Mouse (Mus musculus) midbrain, embryonic 11.5 days (tissue): ENCODE measurements at regions not wholly inside any gene's neighbourhood (a gene's known extent, or its start where the extent isn't known, plus 50 kb on each side); places are given as distances from the start of the nearest gene placed in this dataset.

Experiments
- ATAC-seq: fragments of 200-750 bp; cut with Nextera tagmentation; 2 replicates; pipeline ENCODE4 v1.8.0; 2017; ENCODE audit warnings: moderate TSS enrichment, moderate library complexity; ENCODE audit not compliant: low FRiP score
- DNase-seq: peaks from one replicate; pipeline ENCODE4 v3.0.0; 2015; ENCODE audit warnings: low spot score; ENCODE audit errors: missing footprints
- H3K27ac ChIP-seq: fragments of 300-500 bp; sonication (generic); 2 replicates; pipeline ENCODE4 v1.5.1; 2014; ENCODE audit warnings: low read depth, low read length
- H3K27me3 ChIP-seq: fragments of 300-500 bp; sonication (generic); 2 replicates; pipeline ENCODE4 v1.6.1; 2014; ENCODE audit warnings: mild to moderate bottlenecking, low read length, moderate library complexity, mixed read lengths; ENCODE audit not compliant: control insufficient read depth, insufficient read depth
- H3K36me3 ChIP-seq: fragments of 300-500 bp; sonication (generic); 2 replicates; pipeline ENCODE4 v1.6.1; 2014; ENCODE audit warnings: mild to moderate bottlenecking, low read length, moderate library complexity, mixed read lengths; ENCODE audit not compliant: control insufficient read depth, insufficient read depth
- H3K4me1 ChIP-seq: fragments of 300-500 bp; sonication (generic); 2 replicates; pipeline ENCODE4 v1.6.1; 2014; ENCODE audit warnings: low read length; ENCODE audit not compliant: control insufficient read depth, insufficient read depth
- H3K4me2 ChIP-seq: fragments of 300-500 bp; sonication (generic); 2 replicates; pipeline ENCODE4 v1.6.1; 2014; ENCODE audit warnings: mild to moderate bottlenecking, moderate library complexity
- H3K4me3 ChIP-seq: fragments of 300-500 bp; sonication (generic); 2 replicates; pipeline ENCODE4 v1.5.1; 2014; ENCODE audit warnings: low read depth, low read length
- H3K9ac ChIP-seq: fragments of 300-500 bp; sonication (generic); 2 replicates; pipeline ENCODE4 v1.6.1; 2014; ENCODE audit warnings: low read length
- H3K9me3 ChIP-seq: fragments of 300-500 bp; sonication (generic); 2 replicates; pipeline ENCODE4 v1.6.1; 2016; ENCODE audit warnings: low read length; ENCODE audit not compliant: control insufficient read depth
- WGBS: fragments of 180-500 bp; shearing (Covaris S2); extraction: QIAGEN DNeasy Blood & Tissue Kit; methylation state at CpG from one replicate; pipeline ENCODE4 v1.1.7; 2014; 5-methylcytosine and 5-hydroxymethylcytosine counted together

DNA sequence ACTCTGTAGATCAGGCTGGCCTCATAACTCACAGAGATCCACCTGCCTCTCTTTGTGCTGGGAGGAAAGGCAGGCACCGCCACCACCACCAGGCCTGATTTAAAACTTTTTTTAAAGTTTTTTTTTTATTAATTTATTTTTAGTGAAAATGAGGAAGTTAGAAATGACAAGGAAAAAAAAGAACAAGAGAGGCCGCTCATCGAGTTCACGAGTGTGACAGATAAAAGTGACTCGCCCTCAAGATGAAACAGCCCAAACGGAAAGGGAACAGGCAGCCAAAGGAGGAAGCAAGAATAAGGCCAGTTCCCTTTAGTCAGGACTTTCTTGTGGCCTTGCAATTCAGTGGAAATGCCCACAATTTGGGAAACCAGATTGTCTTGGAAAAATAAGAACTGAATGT lies 163.4 kb upstream of the Jmjd1c start:
- Histone ChIP-seq H3K27ac (no peak overlapping the region), H3K4me3 (no peak overlapping the region), H3K9ac (no peak overlapping the region), H3K36me3 (no peaks in the 10 kb centered on the region), H3K9me3 (no peaks in the 10 kb centered on the region), H3K4me2 (no peak overlapping the region), H3K27me3 (no peaks in the 10 kb centered on the region), H3K4me1 (no peaks in the 10 kb centered on the region)
- DNase-seq (no peak), ATAC-seq (no peak)
- 87% methylated on average over 6 of the region's 6 CpGs for WGBS

DNA sequence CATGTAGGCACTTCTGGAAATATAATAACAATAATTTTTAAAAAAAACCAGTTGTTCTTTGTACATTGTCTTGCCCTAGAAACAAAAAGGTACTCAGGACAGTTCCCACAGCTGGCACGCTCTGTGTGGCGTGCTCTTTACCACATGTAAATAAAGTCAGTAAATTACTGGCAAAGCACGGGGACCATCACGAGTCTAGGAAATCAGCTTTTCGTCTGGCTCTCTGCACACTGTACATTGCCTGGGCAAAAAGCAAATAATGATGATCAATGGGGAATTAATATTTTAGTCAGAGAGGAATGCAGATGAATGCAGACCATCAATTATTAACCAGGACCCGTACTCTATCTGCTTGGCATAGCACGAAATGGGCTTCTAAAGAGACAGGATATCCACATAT lies 162.2 kb upstream of the Jmjd1c start:
- no peaks in the 10 kb centered on the region for H3K27me3 ChIP-seq
- no peaks in the 10 kb centered on the region for H3K9me3 ChIP-seq
- H3K9ac ChIP-seq: no peak overlapping the region
- no peak overlapping the region for H3K27ac ChIP-seq
- ATAC-seq: no peak
- no peaks in the 10 kb centered on the region for H3K4me1 ChIP-seq
- H3K36me3 ChIP-seq: no peaks in the 10 kb centered on the region
- no peak for DNase-seq
- WGBS: 90% methylated on average over 7 of the region's 7 CpGs
- no peak overlapping the region for H3K4me3 ChIP-seq
- H3K4me2 ChIP-seq: no peak overlapping the region

DNA sequence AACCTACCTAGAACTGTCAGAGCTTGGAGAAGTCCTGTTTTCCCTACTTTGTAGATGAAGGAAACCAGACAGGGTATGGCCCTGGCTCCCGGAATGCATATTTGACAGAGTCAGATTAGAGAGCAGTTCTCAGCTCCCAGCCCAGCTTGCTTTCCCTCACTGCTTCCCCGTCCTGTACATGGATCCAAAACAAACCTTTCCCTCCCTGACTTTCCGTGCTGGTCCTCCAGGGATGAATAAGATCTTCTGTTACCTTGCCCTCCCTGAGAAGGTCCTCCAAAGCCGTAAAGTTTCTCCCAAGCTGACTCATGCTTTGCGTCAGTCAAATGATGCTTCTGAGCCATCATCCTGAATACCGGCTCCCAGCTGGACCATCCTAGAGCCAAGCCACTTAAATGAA lies 160.2 kb upstream of the Jmjd1c start:
- Histone ChIP-seq H3K27ac (no peak overlapping the region), H3K27me3 (no peaks in the 10 kb centered on the region), H3K9ac (no peak overlapping the region), H3K4me3 (no peak overlapping the region), H3K4me2 (no peak overlapping the region), H3K9me3 (no peaks in the 10 kb centered on the region), H3K36me3 (no peaks in the 10 kb centered on the region), H3K4me1 (no peaks in the 10 kb centered on the region)
- 85% methylated on average over 6 of the region's 6 CpGs for WGBS
- no peak for DNase-seq
- no peak for ATAC-seq

DNA sequence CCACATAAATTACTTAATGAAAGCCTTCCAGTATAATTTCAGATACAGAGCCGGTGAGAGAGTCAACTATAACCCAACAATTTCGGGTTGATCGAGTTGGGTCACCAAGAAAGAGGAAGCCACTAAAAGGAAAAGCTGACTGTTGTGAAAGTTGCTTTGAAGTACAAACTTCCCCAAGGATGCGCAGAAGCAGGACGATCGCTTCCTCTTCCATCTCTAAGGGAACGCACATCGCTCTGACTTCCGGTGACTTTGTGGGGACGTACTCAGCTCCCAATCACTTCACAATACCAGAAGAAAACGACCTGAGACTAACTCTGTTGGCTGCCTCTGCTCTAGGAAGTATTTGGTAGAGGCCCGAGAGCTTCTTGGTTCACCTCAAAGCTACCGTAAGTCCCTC lies 158.8 kb upstream of the Jmjd1c start:
- WGBS: 89% methylated on average over 13 of the region's 13 CpGs
- DNase-seq: no peak
- H3K27ac ChIP-seq: no peak overlapping the region
- no peak overlapping the region for H3K4me2 ChIP-seq
- H3K9me3 ChIP-seq: no peaks in the 10 kb centered on the region
- no peak for ATAC-seq
- no peak overlapping the region for H3K9ac ChIP-seq
- no peak overlapping the region for H3K4me3 ChIP-seq
- H3K36me3 ChIP-seq: no peaks in the 10 kb centered on the region
- no peaks in the 10 kb centered on the region for H3K27me3 ChIP-seq
- no peaks in the 10 kb centered on the region for H3K4me1 ChIP-seq

DNA sequence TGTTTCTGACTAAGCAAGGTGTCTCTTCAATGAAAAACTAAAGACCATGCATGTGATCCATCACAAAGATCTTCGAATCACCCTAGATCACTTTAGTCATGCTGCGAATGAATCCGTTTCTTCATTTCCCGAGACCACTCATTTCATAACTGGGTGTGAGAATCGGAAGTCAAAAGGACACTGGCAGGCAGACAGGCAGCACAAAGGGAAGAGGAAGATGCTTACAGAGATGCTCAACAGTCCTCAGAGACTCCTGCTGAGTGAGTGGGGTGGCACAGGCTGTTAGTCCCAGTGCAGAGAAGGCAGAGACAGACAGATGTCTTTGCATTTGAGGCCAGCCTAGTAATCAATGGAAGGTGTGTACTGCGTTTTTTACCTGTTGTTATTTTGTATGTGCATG lies 155.6 kb upstream of the Jmjd1c start:
- WGBS: 82% methylated on average over 6 of the region's 6 CpGs
- no peak overlapping the region for H3K9ac ChIP-seq
- ATAC-seq (no peak), DNase-seq (no peak)
- no peaks in the 10 kb centered on the region for H3K36me3 ChIP-seq
- no peaks in the 10 kb centered on the region for H3K4me1 ChIP-seq
- H3K27me3 ChIP-seq: no peaks in the 10 kb centered on the region
- H3K4me2 ChIP-seq: no peak overlapping the region
- no peak overlapping the region for H3K4me3 ChIP-seq
- no peaks in the 10 kb centered on the region for H3K9me3 ChIP-seq
- no peak overlapping the region for H3K27ac ChIP-seq

DNA sequence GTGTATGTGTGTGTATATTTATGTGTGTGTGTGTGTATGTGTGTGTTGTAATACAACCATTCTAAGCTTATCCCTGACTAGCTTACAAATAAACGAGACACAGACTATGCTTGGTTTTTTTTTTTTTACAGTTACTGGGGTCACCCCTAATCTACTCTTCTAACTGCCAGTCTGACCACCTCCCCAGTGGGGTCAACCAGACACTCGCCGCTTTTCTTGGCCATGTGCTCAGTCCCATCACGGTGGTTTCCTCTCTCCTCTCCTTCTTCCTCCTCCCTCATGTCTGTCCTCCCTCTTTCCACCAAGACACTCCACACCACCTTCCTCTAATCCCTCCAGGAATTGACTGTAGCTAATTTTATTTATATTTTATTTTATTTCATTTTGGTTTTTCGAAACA lies 155.0 kb upstream of the Jmjd1c start:
- Histone ChIP-seq H3K27ac (no peak overlapping the region), H3K9ac (no peak overlapping the region)
- WGBS: 83% methylated on average over 5 of the region's 5 CpGs

DNA sequence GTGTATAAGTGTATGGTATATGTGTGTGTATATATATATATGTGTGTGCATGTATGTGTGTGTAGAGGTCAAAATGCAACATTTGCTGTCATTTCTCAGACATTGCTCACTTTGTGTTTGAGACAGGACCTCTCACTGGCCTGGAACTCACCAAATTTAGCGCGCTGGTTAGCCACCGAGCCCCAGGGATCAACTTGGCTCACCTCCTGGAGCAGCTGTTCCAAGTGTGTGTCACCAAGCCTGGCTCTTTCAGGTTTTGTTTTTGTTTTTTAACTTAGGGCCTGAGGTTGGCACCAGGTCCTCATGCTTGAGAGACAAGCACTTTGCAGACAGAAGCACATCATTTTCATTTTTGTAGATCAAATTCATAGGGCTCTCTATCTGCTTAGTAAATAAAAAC lies 154.0 kb upstream of the Jmjd1c start:
- no peak overlapping the region for H3K4me2 ChIP-seq
- H3K9ac ChIP-seq: no peak overlapping the region
- ATAC-seq (no peak), DNase-seq (no peak)
- H3K4me3 ChIP-seq: no peak overlapping the region
- H3K27me3 ChIP-seq: no peaks in the 10 kb centered on the region
- no peaks in the 10 kb centered on the region for H3K36me3 ChIP-seq
- no peak overlapping the region for H3K27ac ChIP-seq
- H3K4me1 ChIP-seq: no peaks in the 10 kb centered on the region
- H3K9me3 ChIP-seq: no peaks in the 10 kb centered on the region
- 96% methylated on average over 3 of the region's 3 CpGs for WGBS

More for the DNA sequence above, 155.0 kb upstream of the Jmjd1c start:
- no peak overlapping the region for H3K4me3 ChIP-seq
- H3K4me2 ChIP-seq: no peak overlapping the region
- no peaks in the 10 kb centered on the region for H3K9me3 ChIP-seq
- ATAC-seq (no peak), DNase-seq (no peak)
- no peaks in the 10 kb centered on the region for H3K27me3 ChIP-seq
- H3K36me3 ChIP-seq: no peaks in the 10 kb centered on the region
- no peaks in the 10 kb centered on the region for H3K4me1 ChIP-seq

DNA sequence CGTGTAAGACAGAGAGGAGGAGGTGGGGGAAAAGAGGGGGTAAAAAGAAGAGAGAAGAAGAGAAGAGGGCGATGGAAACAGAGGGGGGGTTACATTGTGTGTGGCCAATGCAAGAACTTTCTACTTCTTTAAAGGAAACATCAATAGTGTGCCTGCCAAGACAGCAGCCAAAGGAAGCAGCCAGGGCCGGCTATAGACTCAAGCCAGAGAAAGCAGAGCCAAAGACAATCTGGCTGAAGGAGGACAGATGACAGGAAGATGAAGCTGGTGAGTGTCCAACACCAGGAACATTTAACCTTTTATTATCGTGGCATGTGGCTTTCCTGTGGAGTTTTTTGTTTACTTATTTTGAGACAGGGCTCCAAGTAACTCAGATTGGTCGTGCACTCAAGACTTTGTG lies 152.1 kb upstream of the Jmjd1c start:
- no peaks in the 10 kb centered on the region for H3K4me1 ChIP-seq
- H3K4me3 ChIP-seq: no peak overlapping the region
- DNase-seq (no peak), ATAC-seq (no peak)
- H3K4me2 ChIP-seq: no peak overlapping the region
- no peak overlapping the region for H3K9ac ChIP-seq
- WGBS: 73% methylated on average over 5 of the region's 5 CpGs
- no peaks in the 10 kb centered on the region for H3K9me3 ChIP-seq
- no peaks in the 10 kb centered on the region for H3K27me3 ChIP-seq
- no peak overlapping the region for H3K27ac ChIP-seq
- no peaks in the 10 kb centered on the region for H3K36me3 ChIP-seq

DNA sequence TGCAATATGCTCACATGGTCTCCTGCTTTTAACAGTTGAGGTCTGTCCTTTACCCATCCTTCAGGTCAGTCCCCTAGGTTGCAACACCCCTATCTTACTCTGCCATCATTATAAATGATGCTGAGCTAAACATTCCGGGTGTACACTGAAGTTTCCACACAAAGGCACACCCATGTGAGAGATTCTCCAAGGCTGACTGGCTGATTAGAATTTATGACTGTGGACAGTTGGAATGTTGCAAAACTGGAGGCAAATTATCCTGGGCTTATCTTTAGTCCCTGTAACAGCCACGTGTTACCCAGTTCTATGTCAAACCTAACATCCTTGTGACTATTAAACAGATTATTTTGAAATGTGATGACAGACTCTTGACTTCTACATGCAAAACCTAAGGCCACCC lies 149.8 kb upstream of the Jmjd1c start:
- Histone ChIP-seq H3K27me3 (no peaks in the 10 kb centered on the region), H3K9me3 (no peaks in the 10 kb centered on the region), H3K4me2 (no peak overlapping the region), H3K9ac (no peak overlapping the region), H3K4me1 (no peaks in the 10 kb centered on the region), H3K27ac (no peak overlapping the region), H3K4me3 (no peak overlapping the region), H3K36me3 (no peaks in the 10 kb centered on the region)
- DNase-seq: no peak
- ATAC-seq: no peak
- 92% methylated on average over 2 of the region's 2 CpGs for WGBS

DNA sequence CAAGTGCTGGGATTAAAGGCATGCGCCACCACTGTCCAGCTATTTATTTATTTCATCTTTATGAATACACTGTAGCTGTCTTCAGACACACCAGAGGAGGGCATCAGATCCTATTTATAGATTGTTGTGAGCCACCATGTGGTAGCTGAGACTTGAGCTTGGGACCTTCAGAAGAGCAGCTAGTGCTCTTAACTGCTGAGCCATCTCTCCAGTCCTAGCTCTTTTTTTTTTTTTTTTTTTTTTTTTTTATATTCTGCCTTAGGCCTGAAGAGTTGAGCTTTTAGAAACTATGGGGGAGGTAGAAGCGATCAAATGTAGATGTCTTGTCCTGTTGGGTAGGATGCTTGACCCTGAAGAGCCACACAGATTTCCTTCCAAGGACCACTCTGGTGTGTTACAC lies 147.6 kb upstream of the Jmjd1c start:
- DNase-seq (no peak), ATAC-seq (no peak)
- H3K4me3 ChIP-seq: no peak overlapping the region
- no peak overlapping the region for H3K9ac ChIP-seq
- H3K27me3 ChIP-seq: no peaks in the 10 kb centered on the region
- H3K9me3 ChIP-seq: no peaks in the 10 kb centered on the region
- 94% methylated on average over 2 of the region's 2 CpGs for WGBS
- no peak overlapping the region for H3K4me2 ChIP-seq
- H3K27ac ChIP-seq: no peak overlapping the region
- no peaks in the 10 kb centered on the region for H3K36me3 ChIP-seq
- H3K4me1 ChIP-seq: no peaks in the 10 kb centered on the region
